Mouse (Mus musculus) limb, embryonic 13.5 days (tissue): ENCODE measurements around the gene Lsm4. TPM values are rescaled to one million over a fixed set of nuclear protein-coding genes. Genes with fewer than 3 reads are reported as not detected.

Experiments used
- ATAC-seq: fragments of 200-750 bp; cut with Nextera tagmentation; 2 replicates; pipeline ENCODE4 v1.8.0; 2017; ENCODE audit warnings: low read depth, moderate number of reproducible peaks, moderate TSS enrichment; ENCODE audit not compliant: low FRiP score
- H3K27ac ChIP-seq: fragments of 300-500 bp; sonication (generic); 2 replicates; pipeline ENCODE4 v1.5.1; 2015; ENCODE audit warnings: inconsistent platforms, mild to moderate bottlenecking, moderate library complexity
- H3K27me3 ChIP-seq: fragments of 300-500 bp; sonication (generic); 2 replicates; pipeline ENCODE4 v1.6.1; 2015; ENCODE audit warnings: mild to moderate bottlenecking, inconsistent platforms
- H3K36me3 ChIP-seq: fragments of 300-500 bp; sonication (generic); 2 replicates; pipeline ENCODE4 v1.6.1; 2015; ENCODE audit warnings: inconsistent platforms, mild to moderate bottlenecking, moderate library complexity
- H3K4me1 ChIP-seq: fragments of 300-500 bp; sonication (generic); 2 replicates; pipeline ENCODE4 v1.6.1; 2015; ENCODE audit warnings: inconsistent platforms
- H3K4me2 ChIP-seq: fragments of 300-500 bp; sonication (generic); replicated peaks from 2 replicates; pipeline ENCODE4 v1.6.1; 2015; ENCODE audit warnings: inconsistent platforms, mild to moderate bottlenecking, moderate library complexity
- H3K4me3 ChIP-seq: fragments of 300-500 bp; sonication (generic); 2 replicates; pipeline ENCODE4 v1.5.1; 2015; ENCODE audit warnings: moderate library complexity, mild to moderate bottlenecking, inconsistent platforms
- H3K9ac ChIP-seq: fragments of 300-500 bp; sonication (generic); 2 replicates; pipeline ENCODE4 v1.6.1; 2015; ENCODE audit warnings: mild to moderate bottlenecking, inconsistent platforms
- H3K9me3 ChIP-seq: fragments of 300-500 bp; sonication (generic); 2 replicates; pipeline ENCODE4 v1.6.1; 2016; ENCODE audit warnings: inconsistent platforms
- WGBS: fragments of 180-500 bp; shearing (Covaris S2); methylation state at CpG from one replicate; pipeline ENCODE4 v1.1.7; 2015; 5-methylcytosine and 5-hydroxymethylcytosine counted together
- polyA plus RNA-seq: library from polyadenylated mRNA; unstranded; fragments of >200 nt; fragmentation: Nextera tagmentation; extraction: Ambion mirVana; gene quantifications from 2 replicates; pipeline ENCODE4 v1.2.1, GENCODE M21; 2015

Gene Lsm4
- polyA plus RNA-seq, 1 experiment from 2014 or later: 240 TPM

GRCm38 (mm10) chr8:70653226-70653625 lies 19.8 kb upstream of the Lsm4 start:
- no peak overlapping the region for H3K27ac ChIP-seq
- H3K4me2 ChIP-seq: no peak overlapping the region
- H3K36me3 ChIP-seq: peaks cover 85% of the 10 kb centered on the region
- no peak overlapping the region for H3K9ac ChIP-seq
- no peaks in the 10 kb centered on the region for H3K9me3 ChIP-seq
- no peak overlapping the region for H3K4me3 ChIP-seq
- 63% methylated on average over 2 of the region's 2 CpGs for WGBS
- H3K27me3 ChIP-seq: no peaks in the 10 kb centered on the region
- ATAC-seq: no peak
- H3K4me1 ChIP-seq: peaks cover 29% of the 10 kb centered on the region

GRCm38 (mm10) chr8:70654121-70654520 lies 18.9 kb upstream of the Lsm4 start:
- Histone ChIP-seq H3K27ac (no peak overlapping the region), H3K9me3 (no peaks in the 10 kb centered on the region), H3K4me3 (no peak overlapping the region), H3K4me2 (no peak overlapping the region), H3K4me1 (peaks cover 28% of the 10 kb centered on the region), H3K9ac (no peak overlapping the region), H3K36me3 (peaks cover 77% of the 10 kb centered on the region), H3K27me3 (no peaks in the 10 kb centered on the region)
- no peak for ATAC-seq
- 71% methylated on average over 1 of the region's 1 CpGs for WGBS

- Histone ChIP-seq H3K27me3 (no peaks in the 10 kb centered on the region), H3K9me3 (no peaks in the 10 kb centered on the region), H3K4me3 (no peak overlapping the region), H3K27ac (no peak overlapping the region), H3K4me2 (no peak overlapping the region), H3K4me1 (peaks cover 27% of the 10 kb centered on the region), H3K9ac (no peak overlapping the region; the same call in 1 of the 2 replicates), H3K36me3 (peaks cover 66% of the 10 kb centered on the region)
- 40% methylated on average over 2 of the region's 2 CpGs for WGBS
- no peak for ATAC-seq
Measured at GRCm38 (mm10) chr8:70655469-70655868, 17.6 kb upstream of the Lsm4 start.

GRCm38 (mm10) chr8:70656193-70656790 lies 16.8 kb upstream of the Lsm4 start:
- H3K36me3 ChIP-seq: peaks cover 57% of the 10 kb centered on the region

GRCm38 (mm10) chr8:70657214-70657613 lies 15.8 kb upstream of the Lsm4 start:
- no peak overlapping the region for H3K27ac ChIP-seq
- WGBS: 92% methylated on average over 3 of the region's 3 CpGs
- H3K9ac ChIP-seq: no peak overlapping the region

More at GRCm38 (mm10) chr8:70656193-70656790, 16.8 kb upstream of the Lsm4 start:
- no peak for ATAC-seq
- Histone ChIP-seq H3K27me3 (no peaks in the 10 kb centered on the region), H3K27ac (no peak overlapping the region), H3K4me1 (peaks cover 28% of the 10 kb centered on the region), H3K9ac (peak overlapping the region; percentile 31; the same call in 1 of the 2 replicates), H3K4me3 (no peak overlapping the region), H3K4me2 (no peak overlapping the region), H3K9me3 (no peaks in the 10 kb centered on the region)
- WGBS: 68% methylated on average over 13 of the region's 13 CpGs

GRCm38 (mm10) chr8:70657739-70658138 lies 15.3 kb upstream of the Lsm4 start:
- Histone ChIP-seq H3K4me1 (peaks cover 28% of the 10 kb centered on the region), H3K4me2 (peak overlapping the region; percentile 90; the same call in 1 of the 2 replicates), H3K4me3 (peak overlapping the region; percentile 82; the same call in 1 of the 2 replicates), H3K36me3 (peaks cover 43% of the 10 kb centered on the region), H3K27ac (no peak overlapping the region), H3K9me3 (no peaks in the 10 kb centered on the region), H3K27me3 (no peaks in the 10 kb centered on the region), H3K9ac (peak overlapping the region; percentile 35; the same call in 1 of the 2 replicates)
- no peak for ATAC-seq
- WGBS: 94% methylated on average over 2 of the region's 2 CpGs

More at GRCm38 (mm10) chr8:70657214-70657613, 15.8 kb upstream of the Lsm4 start:
- H3K9me3 ChIP-seq: no peaks in the 10 kb centered on the region
- no peak for ATAC-seq
- H3K36me3 ChIP-seq: peaks cover 48% of the 10 kb centered on the region
- H3K4me3 ChIP-seq: no peak overlapping the region
- peaks cover 28% of the 10 kb centered on the region for H3K4me1 ChIP-seq
- H3K27me3 ChIP-seq: no peaks in the 10 kb centered on the region
- peak overlapping the region; percentile 90; the same call in 1 of the 2 replicates for H3K4me2 ChIP-seq

GRCm38 (mm10) chr8:70658897-70659603 lies 14.0 kb upstream of the Lsm4 start:
- Histone ChIP-seq H3K9me3 (no peaks in the 10 kb centered on the region), H3K27ac (peak overlapping the region; percentile 61), H3K9ac (peak overlapping the region; percentile 84), H3K4me2 (peak overlapping the region; percentile 90), H3K4me3 (peak overlapping the region; percentile 82), H3K36me3 (peaks cover 36% of the 10 kb centered on the region), H3K27me3 (no peaks in the 10 kb centered on the region), H3K4me1 (peaks cover 28% of the 10 kb centered on the region)
- under 1% methylated on average over 31 of the region's 31 CpGs for WGBS
- peak; percentile 46; the same call in 1 of the 2 replicates for ATAC-seq

- Histone ChIP-seq H3K9ac (peak overlapping the region; percentile 84), H3K36me3 (peaks cover 29% of the 10 kb centered on the region), H3K4me3 (peak overlapping the region; percentile 82), H3K27ac (peak overlapping the region; percentile 67), H3K27me3 (no peaks in the 10 kb centered on the region), H3K4me1 (peaks cover 28% of the 10 kb centered on the region), H3K9me3 (no peaks in the 10 kb centered on the region), H3K4me2 (peak overlapping the region; percentile 90)
- ATAC-seq: peak; percentile 96
- WGBS: under 1% methylated on average over 42 of the region's 44 CpGs
Measured at GRCm38 (mm10) chr8:70659604-70660272, 13.3 kb upstream of the Lsm4 start.

GRCm38 (mm10) chr8:70660273-70660725 lies 12.7 kb upstream of the Lsm4 start, which contains the start of gene Pgpep1:
Gene Pgpep1 (minus strand): TSS chr8:70660388.
- peak; percentile 58 for ATAC-seq

GRCm38 (mm10) chr8:70663691-70664090 lies 9.4 kb upstream of the Lsm4 start:
- Histone ChIP-seq H3K36me3 (no peaks in the 10 kb centered on the region), H3K9ac (no peak overlapping the region)
- 71% methylated on average over 4 of the region's 4 CpGs for WGBS

More at GRCm38 (mm10) chr8:70660273-70660725, 12.7 kb upstream of the Lsm4 start, which contains the start of gene Pgpep1:
- WGBS: 3% methylated on average over 14 of the region's 14 CpGs
- Histone ChIP-seq H3K4me3 (peak within 1 kb of the TSS; percentile 82), H3K4me1 (peaks cover 28% of the 10 kb centered on the region), H3K4me2 (peak within 1 kb of the TSS; percentile 90), H3K9me3 (no peaks in the 10 kb centered on the region), H3K36me3 (peaks cover 23% of the 10 kb centered on the region), H3K27ac (peak within 1 kb of the TSS; percentile 67), H3K27me3 (no peaks in the 10 kb centered on the region), H3K9ac (peak within 1 kb of the TSS; percentile 84)

GRCm38 (mm10) chr8:70664631-70665030 lies 8.4 kb upstream of the Lsm4 start:
- WGBS: 65% methylated on average over 3 of the region's 3 CpGs
- Histone ChIP-seq H3K4me1 (0 out of 2 replicates have a peak, but pooled peaks cover 8% of the 10 kb centered on the region), H3K4me3 (no peak overlapping the region), H3K9me3 (no peaks in the 10 kb centered on the region), H3K27me3 (no peaks in the 10 kb centered on the region), H3K4me2 (no peak overlapping the region), H3K27ac (no peak overlapping the region), H3K9ac (no peak overlapping the region), H3K36me3 (no peaks in the 10 kb centered on the region)
- no peak for ATAC-seq

More at GRCm38 (mm10) chr8:70663691-70664090, 9.4 kb upstream of the Lsm4 start:
- Histone ChIP-seq H3K27ac (no peak overlapping the region), H3K4me2 (no peak overlapping the region), H3K4me3 (no peak overlapping the region), H3K4me1 (peaks cover 12% of the 10 kb centered on the region), H3K27me3 (no peaks in the 10 kb centered on the region), H3K9me3 (no peaks in the 10 kb centered on the region)
- ATAC-seq: no peak
